Mouse (Mus musculus): ENCODE measurements around the gene Ankrd31.
"Not testable (repeated sequence)": the region's sequence is repeated elsewhere in the genome, so short reads cannot be mapped to it uniquely, and the experiment has no call there.

Gene Ankrd31

GRCm38 (mm10) chr13:96939680-96940079 lies 191.6 kb downstream of the Ankrd31 start:
- no peak for DNase-seq (ENCODE audit: low read depth, low spot score)

DNA sequence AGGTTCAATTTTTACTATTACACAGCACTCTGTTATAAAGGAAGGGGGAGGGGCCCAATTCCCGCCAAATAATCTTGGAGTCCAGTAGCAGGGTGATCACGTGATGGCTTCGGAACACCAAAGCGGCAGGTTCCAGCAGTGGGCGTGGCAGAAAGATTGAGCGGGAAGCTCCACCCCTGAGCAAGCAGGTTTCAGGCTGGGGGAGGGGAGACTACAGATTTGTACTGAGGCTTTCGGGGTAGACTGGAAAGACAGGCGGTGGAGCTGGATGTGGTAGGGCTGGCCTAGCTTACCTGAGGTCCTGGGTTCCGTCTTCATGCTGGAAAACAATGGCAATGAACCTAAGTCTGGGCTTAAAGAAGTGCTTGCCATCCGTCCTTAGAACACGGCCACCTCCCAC lies 193.4 kb downstream of the Ankrd31 start:
- DNase-seq (ENCODE audit: low read depth, low spot score) = not testable (repeated sequence)

- DNase-seq (ENCODE audit: low read depth, low spot score) = no peak
Measured at GRCm38 (mm10) chr13:96943571-96943970, 195.5 kb downstream of the Ankrd31 start.

GRCm38 (mm10) chr13:96945748-96946147 lies 197.7 kb downstream of the Ankrd31 start:
- DNase-seq (ENCODE audit: low read depth, low spot score) = no peak

DNA sequence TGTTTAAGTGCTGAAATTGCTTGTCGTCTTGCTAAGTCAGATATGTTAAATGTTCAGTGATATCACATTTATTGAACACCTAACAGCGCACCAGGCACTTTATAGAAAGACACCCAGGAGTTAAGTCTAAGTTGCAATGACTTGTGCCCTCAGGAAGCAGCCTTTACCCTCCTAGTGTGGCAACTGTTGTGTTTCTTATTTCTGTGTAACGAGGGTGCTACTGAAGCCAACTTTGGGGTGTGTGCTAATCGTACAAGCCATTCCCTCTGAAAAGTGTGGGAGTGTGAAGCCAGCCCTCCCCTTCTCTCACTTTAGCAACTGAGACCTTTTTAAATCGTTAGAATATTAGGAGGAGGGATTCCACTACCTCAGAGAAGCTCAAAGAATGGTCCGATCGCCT lies 199.7 kb downstream of the Ankrd31 start:
- no peak for DNase-seq (ENCODE audit: low read depth, low spot score)

DNA sequence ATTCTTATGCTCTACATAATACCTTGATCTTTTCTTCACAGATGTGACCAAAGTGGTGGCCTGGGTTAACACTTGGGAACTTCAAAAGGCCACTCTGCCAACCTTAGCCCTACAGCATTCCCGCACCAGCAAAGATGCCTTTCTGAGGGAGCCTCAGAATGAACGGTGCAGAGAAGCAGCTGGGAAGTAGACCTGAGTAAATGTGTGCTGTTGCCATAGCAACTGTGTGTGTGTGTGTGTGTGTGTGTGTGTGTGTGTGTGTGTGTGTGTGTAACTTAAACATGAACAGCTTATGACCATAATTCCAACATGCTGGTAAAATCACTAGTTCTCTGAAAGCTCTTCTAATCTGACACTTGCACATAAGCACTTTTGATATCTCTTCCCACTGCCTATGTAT lies 203.8 kb downstream of the Ankrd31 start:
- no peak for DNase-seq (ENCODE audit: low read depth, low spot score)

GRCm38 (mm10) chr13:96956466-96956865 lies 208.4 kb downstream of the Ankrd31 start:
- no peak for DNase-seq (ENCODE audit: low read depth, low spot score)

Data from skeletal muscle tissue, adult 2 months (tissue).